Mouse (Mus musculus) lung, postnatal 0 days (tissue): ENCODE measurements at regions not wholly inside any gene's neighbourhood (a gene's known extent, or its start where the extent isn't known, plus 50 kb on each side); places are given as distances from the start of the nearest gene placed in this dataset.

Experiments
- CTCF ChIP-seq: IDR thresholded peaks from 2 replicates; pipeline ENCODE4 v1.5.1; 2016; ENCODE audit warnings: antibody characterized with exemption, mild to moderate bottlenecking
- EP300 ChIP-seq: IDR thresholded peaks from 2 replicates; pipeline ENCODE4 v1.6.1; 2016; ENCODE audit warnings: antibody characterized with exemption, mild to moderate bottlenecking, control low read depth

- no peak for TF ChIP-seq CTCF
- TF ChIP-seq EP300: no peak
Observed at GRCm38 (mm10) chr12:5921262-5921661, 545.8 kb upstream of the Klhl29 start.
